23 mouse cellular contexts compared by ENCODE assay signal in genomic region chr15:91461940-91462339, GRCm38 (mm10).
DNase-seq lines count a peak whose midpoint lies in the region; ATAC-seq and TF ChIP-seq lines count a peak whose summit lies in the region.
"Had no signal": no experiment of that assay in that cellular context is flagged by ENCODE, and none has a peak within 500 bp of the region (broad histone marks: within the 10 kb centered on the region; RNA-seq: fewer than 3 reads in every experiment).

No protein-coding gene starts in this region.

- 63% methylated on average over 2 of the region's 2 CpGs for WGBS in embryonic facial prominence, embryonic 14.5 days
- WGBS in embryonic facial prominence, embryonic 10.5 days = 69% methylated on average over 2 of the region's 2 CpGs
- WGBS in hindbrain, postnatal 0 days = 25% methylated on average over 2 of the region's 2 CpGs
- 46% methylated on average over 2 of the region's 2 CpGs for WGBS in hindbrain, embryonic 12.5 days
- 48% methylated on average over 2 of the region's 2 CpGs for WGBS in lung, embryonic 14.5 days

- no peak for TF ChIP-seq CTCF in hindbrain, postnatal 0 days (IDR thresholded peaks at IDR 0.05; ENCODE audit: low read depth)
- TF ChIP-seq CTCF in lung, embryonic 14.5 days (IDR thresholded peaks at IDR 0.05; ENCODE audit: low read depth) = no peak

- H3K36me3 ChIP-seq in embryonic facial prominence, embryonic 14.5 days (ENCODE audit: control insufficient read depth, insufficient read depth, low read length) = no peaks in the 10 kb centered on the region
- no peaks in the 10 kb centered on the region for H3K36me3 ChIP-seq in embryonic facial prominence, embryonic 10.5 days (replicated peaks)
- H3K36me3 ChIP-seq in hindbrain, postnatal 0 days (ENCODE audit: insufficient read depth, low read length) = no peaks in the 10 kb centered on the region
- no peaks in the 10 kb centered on the region for H3K36me3 ChIP-seq in hindbrain, embryonic 12.5 days
- H3K36me3 ChIP-seq in lung, embryonic 14.5 days (ENCODE audit: insufficient read depth) = no peaks in the 10 kb centered on the region
- H3K36me3 ChIP-seq: embryonic facial prominence, embryonic 13.5 days; G1E; heart, embryonic 15.5 days had no signal

- no peak overlapping the region for H3K9ac ChIP-seq in embryonic facial prominence, embryonic 14.5 days (ENCODE audit: low read depth, low read length)
- H3K9ac ChIP-seq in hindbrain, postnatal 0 days (replicated peaks; ENCODE audit: low read length) = no peak overlapping the region
- no peak overlapping the region for H3K9ac ChIP-seq in hindbrain, embryonic 12.5 days
- H3K9ac ChIP-seq in lung, embryonic 14.5 days = no peak overlapping the region
- H3K9ac ChIP-seq: embryonic facial prominence, embryonic 13.5 days; heart, embryonic 15.5 days had no signal

- H3K4me3 ChIP-seq in embryonic facial prominence, embryonic 14.5 days (ENCODE audit: low read depth, low read length) = no peak overlapping the region
- no peak overlapping the region for H3K4me3 ChIP-seq in embryonic facial prominence, embryonic 10.5 days
- H3K4me3 ChIP-seq in hindbrain, postnatal 0 days (ENCODE audit: low read length) = no peak overlapping the region
- H3K4me3 ChIP-seq in hindbrain, embryonic 12.5 days = no peak overlapping the region
- H3K4me3 ChIP-seq in lung, embryonic 14.5 days (ENCODE audit: low read depth, low read length) = no peak overlapping the region
- H3K4me3 ChIP-seq: embryonic facial prominence, embryonic 13.5 days; heart, adult 2 months; heart, embryonic 15.5 days had no signal

- no peak for ATAC-seq in embryonic facial prominence, embryonic 14.5 days (ENCODE audit: low read depth)
- ATAC-seq in hindbrain, postnatal 0 days = no peak
- ATAC-seq in hindbrain, embryonic 12.5 days (ENCODE audit: low FRiP score) = no peak
- ATAC-seq in lung, embryonic 14.5 days (ENCODE audit: insufficient read depth) = no peak
- ATAC-seq: CD4-positive, CD25-positive, alpha-beta regulatory T cell, adult 4 months; forebrain, embryonic 16.5 days; hindbrain, embryonic 16.5 days had no signal

- no peak overlapping the region for H3K27ac ChIP-seq in embryonic facial prominence, embryonic 14.5 days (replicated peaks; ENCODE audit: low read depth, low read length)
- H3K27ac ChIP-seq in embryonic facial prominence, embryonic 10.5 days (replicated peaks) = no peak overlapping the region
- H3K27ac ChIP-seq in hindbrain, postnatal 0 days = no peak overlapping the region
- no peak overlapping the region for H3K27ac ChIP-seq in hindbrain, embryonic 12.5 days
- H3K27ac ChIP-seq in lung, embryonic 14.5 days (ENCODE audit: low read depth) = no peak overlapping the region
- H3K27ac ChIP-seq: embryonic facial prominence, embryonic 13.5 days; heart, adult 2 months; heart, embryonic 15.5 days had no signal

- H3K27me3 ChIP-seq in embryonic facial prominence, embryonic 14.5 days (replicated peaks; ENCODE audit: control insufficient read depth, insufficient read depth, low read length) = no peaks in the 10 kb centered on the region
- no peaks in the 10 kb centered on the region for H3K27me3 ChIP-seq in embryonic facial prominence, embryonic 10.5 days (replicated peaks; ENCODE audit: low read depth, poor library complexity, severe bottlenecking)
- no peaks in the 10 kb centered on the region for H3K27me3 ChIP-seq in hindbrain, postnatal 0 days (ENCODE audit: insufficient read depth, low read length)
- H3K27me3 ChIP-seq in hindbrain, embryonic 12.5 days = no peaks in the 10 kb centered on the region
- no peaks in the 10 kb centered on the region for H3K27me3 ChIP-seq in lung, embryonic 14.5 days (ENCODE audit: insufficient read depth, low read length)
- H3K27me3 ChIP-seq: embryonic facial prominence, embryonic 13.5 days; heart, embryonic 15.5 days had no signal

- no peaks in the 10 kb centered on the region for H3K4me1 ChIP-seq in embryonic facial prominence, embryonic 14.5 days (ENCODE audit: control insufficient read depth, insufficient read depth, low read length)
- H3K4me1 ChIP-seq in embryonic facial prominence, embryonic 10.5 days = no peaks in the 10 kb centered on the region
- H3K4me1 ChIP-seq in hindbrain, postnatal 0 days (ENCODE audit: insufficient read depth, low read length) = no peaks in the 10 kb centered on the region; the same call in 1 of the 2 replicates
- H3K4me1 ChIP-seq in hindbrain, embryonic 12.5 days = 0 out of 2 replicates have a peak, but pooled peaks cover 3% of the 10 kb centered on the region
- 0 out of 2 replicates have a peak, but pooled peaks cover 3% of the 10 kb centered on the region for H3K4me1 ChIP-seq in lung, embryonic 14.5 days (ENCODE audit: insufficient read depth)
- H3K4me1 ChIP-seq: embryonic facial prominence, embryonic 13.5 days; heart, embryonic 15.5 days had no signal

- DNase-seq in embryonic facial prominence, embryonic 14.5 days (ENCODE audit: low spot score) = peak; percentile 22
- DNase-seq in embryonic facial prominence, embryonic 10.5 days (ENCODE audit: low spot score) = no peak
- DNase-seq in hindbrain, postnatal 0 days (ENCODE audit: low spot score) = peak; percentile 54
- DNase-seq in lung, embryonic 14.5 days = peak; percentile 3
- DNase-seq in lung, postnatal 10 days = no peak
- peak; percentile 20 for DNase-seq in retina, embryonic 14.5 days (ENCODE audit: low spot score)
- no peak for DNase-seq in thymus, postnatal 36 days
- DNase-seq: adrenal gland, adult 8-10 months; adrenal gland, postnatal 36 days; B cell, adult 2 months; cerebellum, adult 11-12 months; cerebellum, postnatal 25 days; gastrocnemius, postnatal 14 days; heart, adult 2 months; heart, postnatal 14 days had no signal

- H3K9me3 ChIP-seq in embryonic facial prominence, embryonic 14.5 days (ENCODE audit: control insufficient read depth, low read length) = no peaks in the 10 kb centered on the region
- H3K9me3 ChIP-seq in embryonic facial prominence, embryonic 10.5 days = no peaks in the 10 kb centered on the region
- H3K9me3 ChIP-seq in hindbrain, postnatal 0 days (ENCODE audit: low read length) = no peaks in the 10 kb centered on the region
- no peaks in the 10 kb centered on the region for H3K9me3 ChIP-seq in hindbrain, embryonic 12.5 days (replicated peaks)
- no peaks in the 10 kb centered on the region for H3K9me3 ChIP-seq in lung, embryonic 14.5 days (ENCODE audit: low read depth, low read length)
- H3K9me3 ChIP-seq: embryonic facial prominence, embryonic 13.5 days; heart, embryonic 15.5 days had no signal

- no peak overlapping the region for H3K4me2 ChIP-seq in embryonic facial prominence, embryonic 14.5 days (ENCODE audit: low read depth, low read length)
- H3K4me2 ChIP-seq in hindbrain, postnatal 0 days (ENCODE audit: low read depth, low read length) = no peak overlapping the region
- no peak overlapping the region for H3K4me2 ChIP-seq in hindbrain, embryonic 12.5 days (replicated peaks)
- H3K4me2 ChIP-seq in lung, embryonic 14.5 days = no peak overlapping the region
- H3K4me2 ChIP-seq: embryonic facial prominence, embryonic 13.5 days; heart, embryonic 11.5 days; heart, embryonic 15.5 days had no signal

Comparison
In these comparisons a context has a peak if more than half of its experiments do, and no peak if none do; other contexts are left out.
1. DNase-seq: peak in embryonic facial prominence, embryonic 14.5 days (single experiment), hindbrain, postnatal 0 days (single experiment), lung, embryonic 14.5 days (single experiment) and retina, embryonic 14.5 days (single experiment); none in embryonic facial prominence, embryonic 10.5 days (single experiment), lung, postnatal 10 days (single experiment) and thymus, postnatal 36 days (0 of 2).